In the genomic region with DNA sequence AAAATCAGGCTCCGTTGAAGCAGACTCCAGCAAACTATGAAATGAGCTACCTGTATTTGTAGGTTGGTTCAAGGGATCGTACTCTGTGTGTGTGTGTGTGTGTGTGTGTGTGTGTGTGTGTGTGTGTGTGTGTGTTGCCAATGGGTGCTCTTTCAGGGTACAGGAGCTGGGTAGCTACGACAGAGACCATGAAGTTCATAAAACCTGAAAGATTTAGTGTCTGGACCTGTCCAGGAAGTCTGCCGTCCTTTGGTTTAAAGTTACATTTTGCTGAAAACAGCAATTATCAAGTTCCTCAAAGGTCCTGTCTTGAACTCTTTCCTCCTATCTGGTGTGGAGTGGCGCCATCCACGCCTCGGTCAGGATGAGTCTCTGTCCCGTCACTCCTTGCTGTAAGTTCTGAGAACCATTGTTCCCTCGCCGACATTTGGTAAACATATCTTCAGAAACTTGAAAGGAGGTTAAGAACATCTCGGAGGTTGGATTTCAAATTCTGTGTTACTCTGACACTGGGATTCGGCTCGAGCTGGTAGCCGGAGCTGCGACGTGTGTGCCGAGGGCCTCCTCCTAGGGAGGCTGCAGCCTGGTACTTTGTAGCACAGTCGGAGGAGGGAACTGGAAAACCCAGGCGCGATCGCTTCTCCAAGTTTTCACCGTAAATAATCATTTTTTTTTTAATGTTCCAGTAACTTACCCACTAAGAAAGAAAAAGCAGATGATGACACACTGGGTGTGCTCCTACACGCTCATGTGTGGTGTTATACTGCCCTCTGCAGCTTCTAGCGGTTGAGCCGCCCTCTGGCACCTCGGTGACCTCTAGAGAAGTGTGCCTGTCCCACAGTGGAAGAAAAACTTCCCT, we compare ENCODE assay signal across 8 mouse cellular contexts.
DNase-seq lines count a peak whose midpoint lies in the region; ATAC-seq and TF ChIP-seq lines count a peak whose summit lies in the region.

No protein-coding gene starts in this region.

- no peak overlapping the region for H3K4me3 ChIP-seq in ES-E14 (ENCODE audit: insufficient read depth in 1 of 2, low read depth in 1 of 2, low read length in 2 of 2, poor library complexity in 1 of 2, severe bottlenecking in 1 of 2)
- H3K4me3 ChIP-seq in forebrain, postnatal 0 days (ENCODE audit: low read depth, low read length): no peak overlapping the region
- H3K4me3 ChIP-seq in midbrain, embryonic 11.5 days (ENCODE audit: low read depth, low read length): no peak overlapping the region

- H3K4me1 ChIP-seq in ES-E14 (ENCODE audit: control insufficient read depth in 2 of 2, insufficient read depth in 2 of 2, low read length in 2 of 2, poor library complexity in 1 of 2): no peaks in the 10 kb centered on the region
- no peaks in the 10 kb centered on the region for H3K4me1 ChIP-seq in forebrain, postnatal 0 days (ENCODE audit: insufficient read depth)
- H3K4me1 ChIP-seq in midbrain, embryonic 11.5 days (ENCODE audit: control insufficient read depth, insufficient read depth, low read length): no peaks in the 10 kb centered on the region

- H3K9me3 ChIP-seq in ES-E14 (ENCODE audit: control insufficient read depth, insufficient read depth, low read depth, low read length): no peaks in the 10 kb centered on the region
- no peaks in the 10 kb centered on the region for H3K9me3 ChIP-seq in forebrain, postnatal 0 days (ENCODE audit: low read length)
- no peaks in the 10 kb centered on the region for H3K9me3 ChIP-seq in midbrain, embryonic 11.5 days (ENCODE audit: control insufficient read depth, low read length)

- peak; percentile 24 for DNase-seq in ES-E14 (ENCODE audit: low read depth, low spot score)
- peak; percentile 70 for DNase-seq in adrenal gland, postnatal 14 days
- peak; percentile 57 for DNase-seq in forebrain, postnatal 0 days
- peak; percentile 56 for DNase-seq in heart, postnatal 25 days (ENCODE audit: low spot score)
- peak; percentile 23 to 33 for DNase-seq in layer of hippocampus, postnatal 36 days
- DNase-seq in midbrain, embryonic 11.5 days (ENCODE audit: low spot score, missing footprints): peak; percentile 87
- peak; percentile 40 for DNase-seq in urinary bladder, adult 2 months (ENCODE audit: low spot score)
- no peak for DNase-seq in T-cell, adult 2 months (ENCODE audit: low spot score)

- H3K4me2 ChIP-seq in forebrain, postnatal 0 days (ENCODE audit: low read depth): peak overlapping the region; percentile 13; the same call in 1 of the 2 replicates
- no peak overlapping the region for H3K4me2 ChIP-seq in midbrain, embryonic 11.5 days

- intact Hi-C loops in heart, postnatal 25 days (cut with DNase I): loop anchor here (1.0 to 10.0 kb wide), 6 partner anchors 194 to 1569 kb away; no protein-coding TSS in a partner anchor

- no peaks in the 10 kb centered on the region for H3K36me3 ChIP-seq in ES-E14 (ENCODE audit: control insufficient read depth, insufficient read depth, low read length, poor library complexity, severe bottlenecking)
- no peaks in the 10 kb centered on the region for H3K36me3 ChIP-seq in forebrain, postnatal 0 days (ENCODE audit: insufficient read depth)
- H3K36me3 ChIP-seq in midbrain, embryonic 11.5 days (ENCODE audit: control insufficient read depth, insufficient read depth, low read length): no peaks in the 10 kb centered on the region

- no peaks in the 10 kb centered on the region for H3K27me3 ChIP-seq in forebrain, postnatal 0 days (ENCODE audit: insufficient read depth, low read length)
- no peaks in the 10 kb centered on the region for H3K27me3 ChIP-seq in midbrain, embryonic 11.5 days (ENCODE audit: control insufficient read depth, insufficient read depth, low read length)

- H3K9ac ChIP-seq in ES-E14 (ENCODE audit: insufficient read depth, low read depth, low read length, poor library complexity, severe bottlenecking): no peak overlapping the region
- H3K9ac ChIP-seq in forebrain, postnatal 0 days: no peak overlapping the region
- H3K9ac ChIP-seq in midbrain, embryonic 11.5 days (ENCODE audit: low read length): no peak overlapping the region

- ATAC-seq in forebrain, postnatal 0 days: peak; percentile 79
- peak; percentile 70 for ATAC-seq in midbrain, embryonic 11.5 days (ENCODE audit: low FRiP score)

- TF ChIP-seq CTCF in forebrain, postnatal 0 days (IDR thresholded peaks at IDR 0.05; ENCODE audit: low read depth): peak; percentile 71

- 60% methylated on average over 26 of the region's 26 CpGs for WGBS in forebrain, postnatal 0 days
- 65% methylated on average over 26 of the region's 26 CpGs for WGBS in midbrain, embryonic 11.5 days

- no peak overlapping the region for H3K27ac ChIP-seq in ES-E14 (ENCODE audit: insufficient read depth, low read depth, low read length, poor library complexity, severe bottlenecking)
- no peak overlapping the region for H3K27ac ChIP-seq in forebrain, postnatal 0 days (ENCODE audit: low read depth, low read length)
- H3K27ac ChIP-seq in midbrain, embryonic 11.5 days (ENCODE audit: low read depth, low read length): no peak overlapping the region

- in situ Hi-C loops in ES-E14 (cut with MboI; ENCODE audit: low sequenced_read_pairs in 2 of 2, unreplicated experiment in 2 of 2): loop anchor here (5.0 to 25.0 kb wide), 3 partner anchors 334 to 1439 kb away; partner anchors contain the start of gene Adamts1 (in 1 of the 2)

TF ChIP-seq in ES-E14, 5 proteins besides CTCF, POLR2A, EP300 and RAD21:
- TF ChIP-seq HCFC1 (IDR thresholded peaks at IDR 0.05; ENCODE audit: borderline replicate concordance, insufficient read depth, low read length) (no peak), ZC3H11A (IDR thresholded peaks at IDR 0.05; ENCODE audit: borderline replicate concordance, low read depth, low read length) (peak; percentile 34; the same call in 1 of the 2 replicates)
